Mouse (Mus musculus) liver, embryonic 16.5 days (tissue): ENCODE results near the gene Ddx39b. TPM values are rescaled to one million over a fixed set of nuclear protein-coding genes. Genes with fewer than 3 reads are reported as not detected.

Experiments
- ATAC-seq: fragments of 200-750 bp; cut with Nextera tagmentation; 2 replicates; pipeline ENCODE4 v1.8.0; 2017; ENCODE audit warnings: low read depth, mild to moderate bottlenecking, moderate number of reproducible peaks, moderate library complexity
- H3K27ac ChIP-seq: fragments of 300-500 bp; sonication (generic); 2 replicates; pipeline ENCODE4 v1.5.1; 2014; ENCODE audit warnings: mild to moderate bottlenecking, low read length
- H3K27me3 ChIP-seq: fragments of 300-500 bp; sonication (generic); 2 replicates; pipeline ENCODE4 v1.6.1; 2014; ENCODE audit warnings: low read depth, low read length, mixed read lengths; ENCODE audit not compliant: control insufficient read depth, insufficient read depth
- H3K36me3 ChIP-seq: fragments of 300-500 bp; sonication (generic); 2 replicates; pipeline ENCODE4 v1.6.1; 2014; ENCODE audit warnings: mild to moderate bottlenecking; ENCODE audit not compliant: control insufficient read depth, insufficient read depth
- H3K4me1 ChIP-seq: fragments of 300-500 bp; sonication (generic); 2 replicates; pipeline ENCODE4 v1.6.1; 2014; ENCODE audit warnings: low read depth, low read length, mixed read lengths; ENCODE audit not compliant: control insufficient read depth
- H3K4me2 ChIP-seq: fragments of 300-500 bp; sonication (generic); 2 replicates; pipeline ENCODE4 v1.6.1; 2014; ENCODE audit warnings: low read depth, low read length, mixed read lengths
- H3K4me3 ChIP-seq: fragments of 300-500 bp; sonication (generic); 2 replicates; pipeline ENCODE4 v1.5.1; 2014; ENCODE audit warnings: low read depth, mild to moderate bottlenecking, low read length
- H3K9ac ChIP-seq: fragments of 300-500 bp; sonication (generic); 2 replicates; pipeline ENCODE4 v1.6.1; 2014; ENCODE audit warnings: low read depth, low read length
- H3K9me3 ChIP-seq: fragments of 300-500 bp; sonication (generic); replicated peaks from 2 replicates; pipeline ENCODE4 v1.6.1; 2016; ENCODE audit warnings: low read length; ENCODE audit not compliant: control insufficient read depth
- WGBS: fragments of 180-500 bp; shearing (Covaris S2); extraction: QIAGEN DNeasy Blood & Tissue Kit; methylation state at CpG from one replicate; pipeline ENCODE4 v1.1.7; 2014; ENCODE audit not compliant: insufficient replicate concordance; 5-methylcytosine and 5-hydroxymethylcytosine counted together
- polyA plus RNA-seq: library from polyadenylated mRNA; unstranded; fragments of >200 nt; fragmentation: Nextera tagmentation; extraction: Ambion mirVana; gene quantifications from 2 replicates; pipeline ENCODE4 v1.2.1, GENCODE M21; 2015

Gene Ddx39b
- 128 and 133 TPM in 2 replicates for polyA plus RNA-seq

- H3K4me3 ChIP-seq = peak within 1 kb of the TSS; percentile 94
- WGBS = under 1% methylated on average over 69 of the region's 69 CpGs
- peak within 1 kb of the TSS; percentile 90 for H3K27ac ChIP-seq
- peak; percentile 84 for ATAC-seq
- H3K4me1 ChIP-seq = peaks cover 44% of the 10 kb centered on the region
- peaks cover 33% of the 10 kb centered on the region for H3K36me3 ChIP-seq
- H3K9me3 ChIP-seq = no peaks in the 10 kb centered on the region
- peak within 1 kb of the TSS; percentile 94 for H3K9ac ChIP-seq
- no peaks in the 10 kb centered on the region for H3K27me3 ChIP-seq
- peak within 1 kb of the TSS; percentile 89 for H3K4me2 ChIP-seq
Measured at GRCm38 (mm10) chr17:35241305-35242014, at the start of gene Ddx39b. Ddx39b (plus strand) TSS chr17:35241746.

GRCm38 (mm10) chr17:35192924-35193323, 48.6 kb upstream of the Ddx39b start:
- Histone ChIP-seq H3K27me3 (peaks cover 31% of the 10 kb centered on the region), H3K9ac (no peak overlapping the region), H3K4me2 (no peak overlapping the region), H3K4me3 (no peak overlapping the region), H3K27ac (peak overlapping the region; percentile 64), H3K4me1 (peaks cover 12% of the 10 kb centered on the region), H3K36me3 (no peaks in the 10 kb centered on the region), H3K9me3 (no peaks in the 10 kb centered on the region)
- WGBS = 40% methylated on average over 5 of the region's 5 CpGs
- ATAC-seq = no peak

- Histone ChIP-seq H3K4me3 (peak within 1 kb of the TSS; percentile 55), H3K9ac (peak within 1 kb of the TSS; percentile 55), H3K9me3 (no peaks in the 10 kb centered on the region), H3K4me1 (peaks cover 12% of the 10 kb centered on the region), H3K4me2 (peak within 1 kb of the TSS; percentile 76), H3K36me3 (no peaks in the 10 kb centered on the region), H3K27me3 (peaks cover 31% of the 10 kb centered on the region), H3K27ac (peak within 1 kb of the TSS; percentile 34)
- WGBS = 37% methylated on average over 27 of the region's 28 CpGs
- no peak for ATAC-seq
Measured at GRCm38 (mm10) chr17:35193881-35194843, 47.4 kb upstream of the Ddx39b start, which contains the start of gene Ltb. Ltb (plus strand) TSS chr17:35194439.

- H3K27ac ChIP-seq = peak overlapping the region; percentile 24; the same call in 1 of the 2 replicates
- no peaks in the 10 kb centered on the region for H3K36me3 ChIP-seq
- 35% methylated on average over 18 of the region's 19 CpGs for WGBS
- peak overlapping the region; percentile 55 for H3K9ac ChIP-seq
- ATAC-seq = peak; percentile 10; the same call in 1 of the 2 replicates
- peak overlapping the region; percentile 55 for H3K4me3 ChIP-seq
- H3K4me1 ChIP-seq = peaks cover 11% of the 10 kb centered on the region
- H3K27me3 ChIP-seq = peaks cover 31% of the 10 kb centered on the region
- no peaks in the 10 kb centered on the region for H3K9me3 ChIP-seq
- peak overlapping the region; percentile 76 for H3K4me2 ChIP-seq
Measured at GRCm38 (mm10) chr17:35194844-35195630, 46.5 kb upstream of the Ddx39b start.

- peak overlapping the region; percentile 76 for H3K4me2 ChIP-seq
- H3K36me3 ChIP-seq = no peaks in the 10 kb centered on the region
- peak overlapping the region; percentile 55 for H3K9ac ChIP-seq
- H3K27me3 ChIP-seq = peaks cover 36% of the 10 kb centered on the region
- peaks cover 9% of the 10 kb centered on the region for H3K4me1 ChIP-seq
- peak; percentile 75 for ATAC-seq
- H3K27ac ChIP-seq = peak overlapping the region; percentile 24; the same call in 1 of the 2 replicates
- WGBS = under 1% methylated on average over 66 of the region's 66 CpGs
- no peaks in the 10 kb centered on the region for H3K9me3 ChIP-seq
- peak overlapping the region; percentile 55 for H3K4me3 ChIP-seq
Measured at GRCm38 (mm10) chr17:35195631-35196320, 45.8 kb upstream of the Ddx39b start.

- peaks cover 9% of the 10 kb centered on the region for H3K4me1 ChIP-seq
- no peak overlapping the region for H3K27ac ChIP-seq
- H3K9ac ChIP-seq = peak overlapping the region; percentile 55; the same call in 1 of the 2 replicates
- peak overlapping the region; percentile 55 for H3K4me3 ChIP-seq
- WGBS = 31% methylated on average over 9 of the region's 9 CpGs
- peak overlapping the region; percentile 76 for H3K4me2 ChIP-seq
- H3K36me3 ChIP-seq = no peaks in the 10 kb centered on the region
- 0 out of 2 replicates have a peak, but pooled peaks have one; percentile 4 for ATAC-seq
- peaks cover 41% of the 10 kb centered on the region for H3K27me3 ChIP-seq
- no peaks in the 10 kb centered on the region for H3K9me3 ChIP-seq
Measured at GRCm38 (mm10) chr17:35196321-35196641, 45.3 kb upstream of the Ddx39b start.

GRCm38 (mm10) chr17:35197126-35197525, 44.4 kb upstream of the Ddx39b start:
- peaks cover 49% of the 10 kb centered on the region for H3K27me3 ChIP-seq
- H3K36me3 ChIP-seq = no peaks in the 10 kb centered on the region
- no peak overlapping the region for H3K27ac ChIP-seq
- WGBS = 26% methylated on average over 6 of the region's 6 CpGs
- ATAC-seq = no peak
- H3K4me3 ChIP-seq = no peak overlapping the region
- no peak overlapping the region for H3K4me2 ChIP-seq
- H3K9ac ChIP-seq = no peak overlapping the region
- H3K9me3 ChIP-seq = no peaks in the 10 kb centered on the region
- peaks cover 9% of the 10 kb centered on the region for H3K4me1 ChIP-seq

- Histone ChIP-seq H3K27ac (no peak overlapping the region), H3K4me1 (peaks cover 9% of the 10 kb centered on the region), H3K36me3 (no peaks in the 10 kb centered on the region), H3K9ac (no peak overlapping the region), H3K4me2 (no peak overlapping the region), H3K9me3 (no peaks in the 10 kb centered on the region), H3K27me3 (peaks cover 52% of the 10 kb centered on the region), H3K4me3 (no peak overlapping the region)
- 54% methylated on average over 7 of the region's 7 CpGs for WGBS
- no peak for ATAC-seq
Measured at GRCm38 (mm10) chr17:35198029-35198428, 43.5 kb upstream of the Ddx39b start.
